Mouse (Mus musculus): Measurements from ENCODE around the gene Iqschfp.

GRCm38 (mm10) chr3:68572249-68573225 is 680.5 kb downstream of the Iqschfp start:
- TF ChIP-seq CTCF (IDR thresholded peaks at IDR 0.05; ENCODE audit: extremely low read depth, insufficient read depth, low read length) (no peak), POLR2A (IDR thresholded peaks at IDR 0.05; ENCODE audit: extremely low read depth, insufficient read depth, low read length) (peak; percentile 97)

Data from cortical plate, adult 2 months (tissue).